Mouse (Mus musculus) liver, adult 2 months (tissue): ENCODE measurements around the gene Gorasp1.

Experiments
- CTCF ChIP-seq: fragments of 200-500 bp; IDR thresholded peaks from 2 replicates; pipeline ENCODE4 v1.5.1; 2011; ENCODE audit warnings: low read depth, low read length, control low read depth
- POLR2A ChIP-seq: fragments of 200-500 bp; IDR thresholded peaks from 2 replicates; pipeline ENCODE4 v1.6.1; 2011; ENCODE audit warnings: low read length, control low read depth; ENCODE audit not compliant: insufficient read depth; ENCODE audit errors: extremely low read depth

GRCm38 (mm10) chr9:119966221-119966910 lies 29.0 kb upstream of the Gorasp1 start:
- TF ChIP-seq POLR2A = no peak
- no peak for TF ChIP-seq CTCF
